In the genomic region with DNA sequence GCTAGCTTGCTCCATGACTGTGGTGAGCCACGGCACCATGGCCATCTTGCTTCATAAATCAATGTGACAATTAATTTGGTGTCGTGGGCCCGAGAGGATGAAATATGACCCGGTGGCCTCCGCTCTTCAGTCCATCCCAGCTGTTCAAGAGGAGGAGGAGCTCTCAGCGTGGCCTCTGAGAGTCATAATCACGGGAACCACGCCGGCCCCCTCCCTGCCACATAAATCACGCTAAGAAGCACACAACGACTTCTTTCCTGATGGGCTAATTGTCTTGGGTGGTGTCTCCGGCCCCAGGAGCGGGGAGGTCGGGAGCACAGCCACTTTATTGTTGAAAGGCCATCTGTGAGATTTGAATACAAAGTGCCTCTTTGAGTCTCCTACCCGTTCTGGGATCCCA, we compare ENCODE assay signal across 11 mouse cellular contexts.
DNase-seq lines count a peak whose midpoint lies in the region; ATAC-seq and TF ChIP-seq lines count a peak whose summit lies in the region.
"Had no signal": no experiment of that assay in that cellular context is flagged by ENCODE, and none has a peak within 500 bp of the region (broad histone marks: within the 10 kb centered on the region; RNA-seq: fewer than 3 reads in every experiment).

No protein-coding gene starts in this region.

- H3K27me3 ChIP-seq in hindbrain, embryonic 12.5 days = no peaks in the 10 kb centered on the region
- no peaks in the 10 kb centered on the region for H3K27me3 ChIP-seq in hindbrain, postnatal 0 days (ENCODE audit: insufficient read depth, low read length)
- H3K27me3 ChIP-seq in kidney, adult 2 months (replicated peaks; ENCODE audit: control insufficient read depth, insufficient read depth, low read length) = no peaks in the 10 kb centered on the region
- H3K27me3 ChIP-seq: forebrain, embryonic 15.5 days; midbrain, embryonic 12.5 days had no signal

- WGBS in hindbrain, embryonic 12.5 days = 25% methylated on average over 15 of the region's 15 CpGs
- WGBS in hindbrain, postnatal 0 days = 34% methylated on average over 15 of the region's 15 CpGs
- WGBS in kidney, adult 2 months = 54% methylated on average over 15 of the region's 15 CpGs

- H3K4me3 ChIP-seq in hindbrain, embryonic 12.5 days = no peak overlapping the region
- no peak overlapping the region for H3K4me3 ChIP-seq in hindbrain, postnatal 0 days (ENCODE audit: low read length)
- no peak overlapping the region for H3K4me3 ChIP-seq in kidney, adult 2 months (ENCODE audit: insufficient read depth, low read depth, low read length)
- H3K4me3 ChIP-seq: forebrain, embryonic 15.5 days; midbrain, embryonic 12.5 days had no signal

- peaks cover 53% of the 10 kb centered on the region for H3K4me1 ChIP-seq in hindbrain, embryonic 12.5 days
- peaks cover 22% of the 10 kb centered on the region for H3K4me1 ChIP-seq in hindbrain, postnatal 0 days (ENCODE audit: insufficient read depth, low read length)
- peaks cover 8% of the 10 kb centered on the region; the same call in 1 of the 2 replicates for H3K4me1 ChIP-seq in kidney, adult 2 months (ENCODE audit: control insufficient read depth, insufficient read depth, low read length)

- peak overlapping the region; percentile 80 for H3K27ac ChIP-seq in hindbrain, embryonic 12.5 days
- no peak overlapping the region for H3K27ac ChIP-seq in hindbrain, postnatal 0 days
- no peak overlapping the region for H3K27ac ChIP-seq in kidney, adult 2 months (ENCODE audit: insufficient read depth, low read depth, low read length)
- H3K27ac ChIP-seq: forebrain, embryonic 15.5 days had no signal

- intact Hi-C loops in left cerebral cortex, postnatal 10 days (cut with DNase I) = no loop called here

- H3K36me3 ChIP-seq in hindbrain, embryonic 12.5 days = no peaks in the 10 kb centered on the region
- no peaks in the 10 kb centered on the region for H3K36me3 ChIP-seq in hindbrain, postnatal 0 days (ENCODE audit: insufficient read depth, low read length)
- H3K36me3 ChIP-seq in kidney, adult 2 months (ENCODE audit: control insufficient read depth, insufficient read depth, low read length) = no peaks in the 10 kb centered on the region
- H3K36me3 ChIP-seq: forebrain, embryonic 15.5 days had no signal

- no peaks in the 10 kb centered on the region for H3K9me3 ChIP-seq in hindbrain, embryonic 12.5 days (replicated peaks)
- H3K9me3 ChIP-seq in hindbrain, postnatal 0 days (ENCODE audit: low read length) = no peaks in the 10 kb centered on the region
- H3K9me3 ChIP-seq: forebrain, embryonic 15.5 days; midbrain, embryonic 12.5 days had no signal

- no peak overlapping the region for H3K4me2 ChIP-seq in hindbrain, embryonic 12.5 days (replicated peaks)
- H3K4me2 ChIP-seq in hindbrain, postnatal 0 days (ENCODE audit: low read depth, low read length) = no peak overlapping the region
- H3K4me2 ChIP-seq: forebrain, embryonic 15.5 days had no signal

- H3K9ac ChIP-seq in hindbrain, embryonic 12.5 days = no peak overlapping the region
- H3K9ac ChIP-seq in hindbrain, postnatal 0 days (replicated peaks; ENCODE audit: low read length) = no peak overlapping the region
- H3K9ac ChIP-seq: forebrain, embryonic 15.5 days; midbrain, embryonic 12.5 days had no signal

- DNase-seq in hindbrain, postnatal 0 days (ENCODE audit: low spot score) = no peak
- peak; percentile 86 for DNase-seq in brain, adult 2 months (ENCODE audit: low read depth, low spot score)
- peak; percentile 88 for DNase-seq in kidney, adult 2 months
- peak; percentile 80 for DNase-seq in lung, postnatal 36 days
- no peak for DNase-seq in urinary bladder, postnatal 14 days (ENCODE audit: low spot score)
- DNase-seq in left cerebral cortex, postnatal 10 days (ENCODE audit: extremely low spot score in 1 of 2, low spot score in 2 of 2) = no peak
- DNase-seq in thymus, postnatal 36 days = no peak

- no peak for TF ChIP-seq CTCF in hindbrain, postnatal 0 days (IDR thresholded peaks at IDR 0.05; ENCODE audit: low read depth)
- TF ChIP-seq CTCF in kidney, adult 2 months (conservative IDR thresholded peaks at IDR 0.05; ENCODE audit: insufficient read depth, insufficient read length, low read depth, low read length) = no peak

- no peak for TF ChIP-seq POLR2A in kidney, adult 2 months (IDR thresholded peaks at IDR 0.05; ENCODE audit: low read depth, low read length)

- peak; percentile 4; the same call in 1 of the 2 replicates for ATAC-seq in hindbrain, embryonic 12.5 days (ENCODE audit: low FRiP score)
- no peak for ATAC-seq in hindbrain, postnatal 0 days
- ATAC-seq: forebrain, embryonic 15.5 days; intestine, embryonic 16.5 days had no signal

Comparison
In these comparisons a context has a peak if more than half of its experiments do, and no peak if none do; other contexts are left out.
1. DNase-seq: peak in brain, adult 2 months (single experiment), kidney, adult 2 months (single experiment) and lung, postnatal 36 days (single experiment); none in hindbrain, postnatal 0 days (single experiment), urinary bladder, postnatal 14 days (single experiment), left cerebral cortex, postnatal 10 days (0 of 2) and thymus, postnatal 36 days (0 of 2).